Mouse (Mus musculus) hindbrain, embryonic 13.5 days (tissue): Measurements from ENCODE around the gene Grin2a. TPM values are rescaled to one million over a fixed set of nuclear protein-coding genes. Genes with fewer than 3 reads are reported as not detected.
"Not testable (repeated sequence)": the region's sequence is repeated elsewhere in the genome, so short reads cannot be mapped to it uniquely, and the experiment has no call there.

Experiments
- ATAC-seq: fragments of 200-750 bp; cut with Nextera tagmentation; 2 replicates; pipeline ENCODE4 v1.8.0; 2017; ENCODE audit warnings: moderate TSS enrichment; ENCODE audit not compliant: low FRiP score
- H3K27ac ChIP-seq: fragments of 300-500 bp; sonication (generic); 2 replicates; pipeline ENCODE4 v1.5.1; 2015; ENCODE audit warnings: inconsistent platforms, mild to moderate bottlenecking, moderate library complexity
- H3K27me3 ChIP-seq: fragments of 300-500 bp; sonication (generic); 2 replicates; pipeline ENCODE4 v1.6.1; 2015; ENCODE audit warnings: mild to moderate bottlenecking, inconsistent platforms
- H3K36me3 ChIP-seq: fragments of 300-500 bp; sonication (generic); 2 replicates; pipeline ENCODE4 v1.6.1; 2015; ENCODE audit warnings: mild to moderate bottlenecking, inconsistent platforms
- H3K4me1 ChIP-seq: fragments of 300-500 bp; sonication (generic); replicated peaks from 2 replicates; pipeline ENCODE4 v1.6.1; 2015; ENCODE audit warnings: inconsistent platforms
- H3K4me2 ChIP-seq: fragments of 300-500 bp; sonication (generic); 2 replicates; pipeline ENCODE4 v1.6.1; 2015; ENCODE audit warnings: inconsistent platforms, mild to moderate bottlenecking, moderate library complexity
- H3K4me3 ChIP-seq: fragments of 300-500 bp; sonication (generic); 2 replicates; pipeline ENCODE4 v1.5.1; 2015; ENCODE audit warnings: mild to moderate bottlenecking, inconsistent platforms
- H3K9ac ChIP-seq: fragments of 300-500 bp; sonication (generic); 2 replicates; pipeline ENCODE4 v1.6.1; 2015; ENCODE audit warnings: mild to moderate bottlenecking, inconsistent platforms
- H3K9me3 ChIP-seq: fragments of 300-500 bp; sonication (generic); 2 replicates; pipeline ENCODE4 v1.6.1; 2016; ENCODE audit warnings: inconsistent platforms
- WGBS: fragments of 180-500 bp; shearing (Covaris S2); methylation state at CpG from one replicate; pipeline ENCODE4 v1.1.7; 2015; 5-methylcytosine and 5-hydroxymethylcytosine counted together
- polyA plus RNA-seq: library from polyadenylated mRNA; unstranded; fragments of >200 nt; fragmentation: Nextera tagmentation; extraction: Ambion mirVana; gene quantifications from 2 replicates; pipeline ENCODE4 v1.2.1, GENCODE M21; 2015

Gene Grin2a
- polyA plus RNA-seq, 1 experiment from 2014 or later: 5.3 TPM

- H3K4me2 ChIP-seq: no peak overlapping the region
- H3K9me3 ChIP-seq: no peaks in the 10 kb centered on the region
- H3K4me1 ChIP-seq: 0 out of 2 replicates have a peak, but pooled peaks cover 3% of the 10 kb centered on the region
- no peak overlapping the region for H3K9ac ChIP-seq
- no peak overlapping the region for H3K27ac ChIP-seq
- no peaks in the 10 kb centered on the region for H3K36me3 ChIP-seq
- no peak for ATAC-seq
- H3K4me3 ChIP-seq: no peak overlapping the region
- no peaks in the 10 kb centered on the region for H3K27me3 ChIP-seq
- 78% methylated on average over 3 of the region's 3 CpGs for WGBS
These were observed 331.3 kb downstream of the Grin2a start for GRCm38 (mm10) chr16:9664060-9664459.

DNA sequence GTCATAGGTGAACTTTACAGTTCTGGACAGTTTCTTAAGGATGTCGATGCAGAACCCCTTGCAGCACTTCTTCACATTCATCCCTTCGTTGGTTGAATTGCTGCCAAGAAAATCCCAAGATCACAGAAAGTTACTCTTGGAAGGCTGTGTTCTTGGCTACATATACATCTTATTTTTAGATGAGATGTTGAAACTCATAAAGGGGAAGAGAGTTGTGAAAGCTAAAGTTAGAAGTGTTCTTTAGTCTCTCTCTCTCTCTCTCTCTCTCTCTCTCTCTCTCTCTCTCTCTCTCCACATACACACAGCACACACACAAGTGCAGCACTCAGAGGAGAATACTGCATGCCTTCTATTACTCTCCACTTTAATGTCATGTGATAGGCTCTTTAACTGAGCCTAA, 331.9 kb downstream of the Grin2a start:
- no peaks in the 10 kb centered on the region for H3K27me3 ChIP-seq
- H3K36me3 ChIP-seq: no peaks in the 10 kb centered on the region
- H3K27ac ChIP-seq: no peak overlapping the region
- H3K9me3 ChIP-seq: no peaks in the 10 kb centered on the region
- H3K4me1 ChIP-seq: 0 out of 2 replicates have a peak, but pooled peaks cover 3% of the 10 kb centered on the region
- no peak overlapping the region for H3K4me3 ChIP-seq
- H3K4me2 ChIP-seq: no peak overlapping the region
- no peak for ATAC-seq
- 88% methylated on average over 2 of the region's 2 CpGs for WGBS
- no peak overlapping the region for H3K9ac ChIP-seq

DNA sequence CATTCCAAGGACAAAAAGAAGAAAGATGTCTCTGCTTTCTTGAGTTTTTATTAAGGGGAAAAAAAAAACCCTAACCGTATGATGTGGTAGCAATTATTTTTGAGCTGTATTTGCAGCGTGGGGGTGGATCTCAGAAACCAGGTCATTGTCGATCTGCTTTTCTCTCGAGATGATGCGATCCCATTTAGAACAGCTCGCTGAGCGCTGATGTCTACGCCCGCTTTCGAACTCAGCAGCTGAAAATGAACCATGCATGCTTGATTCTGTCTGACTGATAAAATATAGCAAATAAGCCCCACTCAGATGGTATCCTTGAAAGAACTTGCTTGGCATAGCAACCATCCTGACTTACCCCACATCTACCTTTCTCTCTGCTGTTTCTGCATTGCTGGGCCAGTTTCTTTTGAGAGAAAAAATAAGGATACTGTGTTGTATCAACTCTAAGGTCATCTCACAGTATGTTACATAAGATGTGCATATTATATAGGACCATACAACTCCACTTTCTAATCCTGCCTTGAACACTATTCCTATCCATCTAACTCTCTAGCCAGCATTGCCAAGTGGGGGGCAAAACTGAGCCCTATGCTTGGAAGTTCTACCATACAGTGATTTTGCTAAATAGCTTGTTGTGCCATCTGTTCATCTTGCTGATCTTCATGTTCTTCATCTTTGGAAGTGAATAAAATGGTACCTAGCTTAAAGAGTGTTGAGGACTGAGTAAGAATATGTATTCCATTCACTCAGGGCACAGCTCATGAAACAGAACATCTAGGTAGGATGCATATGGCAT, 369.5 kb downstream of the Grin2a start:
- H3K4me1 ChIP-seq: no peaks in the 10 kb centered on the region
- H3K9ac ChIP-seq: no peak overlapping the region
- H3K27ac ChIP-seq: no peak overlapping the region
- no peaks in the 10 kb centered on the region for H3K36me3 ChIP-seq
- no peak overlapping the region for H3K4me3 ChIP-seq
- H3K9me3 ChIP-seq: no peaks in the 10 kb centered on the region
- no peak overlapping the region for H3K4me2 ChIP-seq
- no peaks in the 10 kb centered on the region for H3K27me3 ChIP-seq
- no peak for ATAC-seq
- WGBS: 90% methylated on average over 10 of the region's 10 CpGs

DNA sequence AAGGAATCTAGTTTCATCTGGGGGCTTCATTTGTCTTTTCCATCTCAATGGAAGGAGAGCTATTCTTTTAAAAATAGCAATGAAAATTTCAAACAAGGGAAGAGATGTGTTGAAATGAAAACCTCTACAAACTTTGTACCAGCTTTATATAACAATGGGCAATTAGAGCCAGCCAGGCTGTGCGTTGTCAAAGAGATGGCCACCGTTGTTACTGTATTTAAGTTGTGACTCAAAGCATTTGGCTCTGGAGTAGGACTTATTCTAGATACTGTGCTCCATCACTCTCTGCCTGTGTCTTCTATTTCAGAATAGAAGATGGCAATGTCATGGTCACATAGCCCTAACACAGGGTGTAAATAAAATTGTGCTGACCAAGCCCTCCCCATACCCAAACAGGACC, 371.0 kb downstream of the Grin2a start:
- 98% methylated on average over 2 of the region's 2 CpGs for WGBS
- no peak overlapping the region for H3K9ac ChIP-seq
- no peak for ATAC-seq
- no peak overlapping the region for H3K4me2 ChIP-seq
- no peaks in the 10 kb centered on the region for H3K36me3 ChIP-seq
- H3K27ac ChIP-seq: no peak overlapping the region
- H3K4me1 ChIP-seq: no peaks in the 10 kb centered on the region
- no peaks in the 10 kb centered on the region for H3K27me3 ChIP-seq
- no peaks in the 10 kb centered on the region for H3K9me3 ChIP-seq
- H3K4me3 ChIP-seq: no peak overlapping the region

GRCm38 (mm10) chr16:9618206-9618605, 377.2 kb downstream of the Grin2a start:
- Histone ChIP-seq H3K9me3 (no peaks in the 10 kb centered on the region), H3K4me1 (no peaks in the 10 kb centered on the region), H3K27me3 (no peaks in the 10 kb centered on the region), H3K4me2 (no peak overlapping the region), H3K4me3 (no peak overlapping the region), H3K36me3 (no peaks in the 10 kb centered on the region), H3K9ac (no peak overlapping the region), H3K27ac (no peak overlapping the region)
- no peak for ATAC-seq
- 52% methylated on average over 2 of the region's 2 CpGs for WGBS

GRCm38 (mm10) chr16:9617215-9617614, 378.1 kb downstream of the Grin2a start:
- no peak for ATAC-seq
- H3K36me3 ChIP-seq: 0 out of 2 replicates have a peak, but pooled peaks cover under 1% of the 10 kb centered on the region
- WGBS: 88% methylated on average over 2 of the region's 2 CpGs
- H3K4me2 ChIP-seq: no peak overlapping the region
- H3K9ac ChIP-seq: no peak overlapping the region
- H3K4me1 ChIP-seq: no peaks in the 10 kb centered on the region
- no peaks in the 10 kb centered on the region for H3K27me3 ChIP-seq
- H3K27ac ChIP-seq: no peak overlapping the region
- H3K4me3 ChIP-seq: no peak overlapping the region
- H3K9me3 ChIP-seq: no peaks in the 10 kb centered on the region

GRCm38 (mm10) chr16:9616807-9617206, 378.6 kb downstream of the Grin2a start:
- H3K27ac ChIP-seq: no peak overlapping the region
- no peak overlapping the region for H3K9ac ChIP-seq
- ATAC-seq: no peak
- no peak overlapping the region for H3K4me3 ChIP-seq
- H3K4me2 ChIP-seq: no peak overlapping the region
- no peaks in the 10 kb centered on the region for H3K27me3 ChIP-seq
- WGBS: 88% methylated on average over 4 of the region's 4 CpGs
- H3K36me3 ChIP-seq: 0 out of 2 replicates have a peak, but pooled peaks cover 3% of the 10 kb centered on the region
- no peaks in the 10 kb centered on the region for H3K9me3 ChIP-seq
- no peaks in the 10 kb centered on the region for H3K4me1 ChIP-seq

GRCm38 (mm10) chr16:9612596-9612995, 382.8 kb downstream of the Grin2a start:
- H3K4me1 ChIP-seq, H3K9ac ChIP-seq, H3K27me3 ChIP-seq, ATAC-seq, H3K9me3 ChIP-seq, H3K4me3 ChIP-seq, H3K36me3 ChIP-seq, H3K4me2 ChIP-seq, H3K27ac ChIP-seq: not testable (repeated sequence)
- 95% methylated on average over 6 of the region's 6 CpGs for WGBS

- 82% methylated on average over 2 of the region's 2 CpGs for WGBS
- no peaks in the 10 kb centered on the region for H3K4me1 ChIP-seq
- no peak overlapping the region for H3K4me3 ChIP-seq
- no peak overlapping the region for H3K4me2 ChIP-seq
- H3K36me3 ChIP-seq: 0 out of 2 replicates have a peak, but pooled peaks cover 3% of the 10 kb centered on the region
- H3K9me3 ChIP-seq: no peaks in the 10 kb centered on the region
- H3K27ac ChIP-seq: no peak overlapping the region
- ATAC-seq: no peak
- H3K9ac ChIP-seq: no peak overlapping the region
- no peaks in the 10 kb centered on the region for H3K27me3 ChIP-seq
These were observed 387.9 kb downstream of the Grin2a start for GRCm38 (mm10) chr16:9607432-9607831.

DNA sequence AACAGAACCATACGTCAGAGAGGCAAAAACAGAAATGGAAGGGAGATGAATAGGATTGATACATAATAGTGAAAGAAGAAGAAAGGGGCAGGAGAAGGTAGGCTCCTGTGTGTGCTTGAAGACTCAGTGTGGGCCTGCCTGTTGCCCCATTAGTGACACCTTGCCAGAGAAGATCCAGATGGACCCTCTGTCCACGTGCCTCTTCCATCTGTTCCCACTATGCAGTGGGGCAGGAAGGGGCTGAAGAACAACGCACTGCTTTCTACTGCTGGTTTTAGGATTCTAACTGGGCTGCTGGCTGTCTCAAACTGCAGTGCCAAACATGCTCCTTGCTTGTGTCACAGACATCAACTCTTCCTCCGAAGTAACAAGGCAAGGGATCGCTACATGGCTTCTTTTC, 391.4 kb downstream of the Grin2a start:
- ATAC-seq: no peak
- WGBS: 90% methylated on average over 5 of the region's 5 CpGs
- Histone ChIP-seq H3K9ac (no peak overlapping the region), H3K4me3 (no peak overlapping the region), H3K27ac (no peak overlapping the region), H3K36me3 (no peaks in the 10 kb centered on the region), H3K4me2 (no peak overlapping the region), H3K4me1 (no peaks in the 10 kb centered on the region), H3K27me3 (no peaks in the 10 kb centered on the region), H3K9me3 (no peaks in the 10 kb centered on the region)

DNA sequence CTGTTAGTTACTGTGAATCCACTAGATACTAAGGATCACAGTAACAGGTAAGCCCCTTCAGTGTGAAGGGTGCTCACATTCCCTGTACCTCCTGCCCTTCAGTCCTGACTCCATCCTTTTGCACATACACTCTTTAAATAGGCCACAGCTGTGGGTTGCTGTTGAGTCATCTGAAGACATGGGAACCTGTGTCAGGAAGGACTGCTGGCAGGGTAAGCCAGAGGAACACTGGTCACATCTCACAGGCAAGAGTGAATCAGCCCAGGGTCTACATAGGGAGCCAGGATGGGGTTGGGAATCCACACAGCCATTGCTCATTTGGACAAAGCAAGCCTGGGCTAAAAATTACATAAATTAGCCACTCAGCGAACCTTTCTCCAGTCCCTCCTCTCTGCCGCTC, 392.8 kb downstream of the Grin2a start:
- Histone ChIP-seq H3K27me3 (no peaks in the 10 kb centered on the region), H3K9me3 (no peaks in the 10 kb centered on the region), H3K4me2 (no peak overlapping the region), H3K4me1 (no peaks in the 10 kb centered on the region), H3K4me3 (no peak overlapping the region), H3K27ac (no peak overlapping the region), H3K36me3 (no peaks in the 10 kb centered on the region), H3K9ac (no peak overlapping the region)
- ATAC-seq: no peak
- 77% methylated on average over 2 of the region's 2 CpGs for WGBS

DNA sequence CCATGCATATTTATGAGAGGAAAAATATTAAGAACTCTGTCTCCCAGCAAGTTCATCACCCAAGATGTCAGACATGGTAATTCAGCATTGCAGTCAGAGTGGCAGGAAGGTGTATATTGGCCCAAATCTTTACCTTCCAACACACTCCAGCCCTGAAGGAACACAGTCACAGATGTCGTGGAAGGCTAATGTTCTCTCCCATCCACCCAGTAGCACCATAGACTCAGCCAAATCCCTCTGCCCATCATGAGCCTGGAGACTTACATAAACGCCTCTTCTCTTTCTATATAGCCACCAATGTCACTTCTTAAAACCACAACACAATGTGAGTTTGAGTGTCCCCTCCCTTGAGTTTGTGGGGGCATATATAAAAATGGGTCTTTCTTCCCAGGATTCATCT, 406.2 kb downstream of the Grin2a start:
- no peak for ATAC-seq
- Histone ChIP-seq H3K9ac (no peak overlapping the region), H3K4me1 (no peaks in the 10 kb centered on the region), H3K4me3 (no peak overlapping the region), H3K27ac (no peak overlapping the region), H3K4me2 (no peak overlapping the region), H3K9me3 (no peaks in the 10 kb centered on the region), H3K27me3 (no peaks in the 10 kb centered on the region), H3K36me3 (no peaks in the 10 kb centered on the region)
- WGBS: 84% methylated on average over 2 of the region's 2 CpGs

- no peaks in the 10 kb centered on the region for H3K27me3 ChIP-seq
- no peaks in the 10 kb centered on the region for H3K36me3 ChIP-seq
- no peak for ATAC-seq
- no peak overlapping the region for H3K4me3 ChIP-seq
- H3K27ac ChIP-seq: no peak overlapping the region
- no peak overlapping the region for H3K9ac ChIP-seq
- H3K9me3 ChIP-seq: no peaks in the 10 kb centered on the region
- no peaks in the 10 kb centered on the region for H3K4me1 ChIP-seq
- H3K4me2 ChIP-seq: no peak overlapping the region
- 77% methylated on average over 3 of the region's 3 CpGs for WGBS
These were observed 406.9 kb downstream of the Grin2a start for GRCm38 (mm10) chr16:9588431-9588830.
